Mouse (Mus musculus) forebrain, embryonic 12.5 days (tissue): ENCODE data around the gene Ubqln4. TPM values are rescaled to one million over a fixed set of nuclear protein-coding genes. Genes with fewer than 3 reads are reported as not detected.

Source experiments
- ATAC-seq: fragments of 200-750 bp; cut with Nextera tagmentation; 2 replicates; pipeline ENCODE4 v1.8.0; 2017; ENCODE audit warnings: moderate TSS enrichment; ENCODE audit not compliant: low FRiP score
- H3K27ac ChIP-seq: fragments of 300-500 bp; sonication (generic); 2 replicates; pipeline ENCODE4 v1.5.1; 2016; ENCODE audit warnings: mild to moderate bottlenecking
- H3K27me3 ChIP-seq: fragments of 300-500 bp; sonication (generic); 2 replicates; pipeline ENCODE4 v1.6.1; 2016; ENCODE audit warnings: mild to moderate bottlenecking
- H3K36me3 ChIP-seq: fragments of 300-500 bp; sonication (generic); replicated peaks from 2 replicates; pipeline ENCODE4 v1.6.1; 2016; ENCODE audit warnings: mild to moderate bottlenecking
- H3K4me1 ChIP-seq: fragments of 300-500 bp; sonication (generic); 2 replicates; pipeline ENCODE4 v1.6.1; 2016
- H3K4me2 ChIP-seq: fragments of 300-500 bp; sonication (generic); 2 replicates; pipeline ENCODE4 v1.6.1; 2016; ENCODE audit warnings: mild to moderate bottlenecking, moderate library complexity
- H3K4me3 ChIP-seq: fragments of 300-500 bp; sonication (generic); replicated peaks from 2 replicates; pipeline ENCODE4 v1.5.1; 2016; ENCODE audit warnings: mild to moderate bottlenecking
- H3K9ac ChIP-seq: fragments of 300-500 bp; sonication (generic); 2 replicates; pipeline ENCODE4 v1.6.1; 2016; ENCODE audit warnings: mild to moderate bottlenecking
- H3K9me3 ChIP-seq: fragments of 300-500 bp; sonication (generic); 2 replicates; pipeline ENCODE4 v1.6.1; 2016
- WGBS: fragments of 180-500 bp; shearing (Covaris S2); methylation state at CpG from one replicate; pipeline ENCODE4 v1.1.7; 2016; 5-methylcytosine and 5-hydroxymethylcytosine counted together
- polyA plus RNA-seq: library from polyadenylated mRNA; unstranded; fragments of >200 nt; fragmentation: Nextera tagmentation; extraction: Ambion mirVana; gene quantifications from 2 replicates; pipeline ENCODE4 v1.2.1, GENCODE M21; 2016

Ubqln4 gene
- polyA plus RNA-seq, 1 experiment from 2014 or later, result 64.4 TPM

- no peak for ATAC-seq
- no peak within 1 kb of the TSS for H3K9ac ChIP-seq
- no peaks in the 10 kb centered on the region for H3K36me3 ChIP-seq
- H3K4me3 ChIP-seq, result no peak within 1 kb of the TSS
- no peaks in the 10 kb centered on the region for H3K9me3 ChIP-seq
- peaks cover 25% of the 10 kb centered on the region for H3K4me1 ChIP-seq
- H3K4me2 ChIP-seq, result no peak within 1 kb of the TSS
- WGBS, result 50% methylated on average over 18 of the region's 18 CpGs
- no peak within 1 kb of the TSS for H3K27ac ChIP-seq
- H3K27me3 ChIP-seq, result no peaks in the 10 kb centered on the region
Observed at GRCm38 (mm10) chr3:88548180-88548917, 5.2 kb upstream of the Ubqln4 start, which contains the start of gene Rab25. TSS of gene Rab25 (minus strand) at chr3:88548300.

DNA sequence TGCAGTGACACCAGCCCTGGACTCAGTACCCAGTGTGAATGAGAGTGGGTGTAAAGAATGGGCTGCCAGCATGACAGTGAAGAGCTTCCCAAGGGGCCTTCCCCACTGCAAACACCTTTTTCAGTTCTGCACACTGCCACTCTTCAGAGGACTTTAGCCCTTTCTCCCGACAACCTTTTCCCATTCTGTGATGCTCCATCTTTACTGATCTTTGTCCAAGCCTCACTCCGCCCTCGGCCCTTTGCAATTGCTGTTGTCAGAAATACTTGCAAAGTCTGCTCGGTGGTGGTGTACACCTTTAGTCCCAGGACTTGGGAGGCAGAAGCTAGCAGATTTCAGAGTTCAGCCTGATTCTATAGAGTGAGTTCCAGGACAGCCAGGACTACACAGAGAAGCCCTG lies 2.0 kb upstream of the Ubqln4 start:
- Histone ChIP-seq H3K36me3 (peaks cover 11% of the 10 kb centered on the region), H3K9ac (no peak overlapping the region), H3K27me3 (no peaks in the 10 kb centered on the region), H3K4me1 (peaks cover 34% of the 10 kb centered on the region), H3K4me2 (peak overlapping the region; percentile 62; the same call in 1 of the 2 replicates), H3K9me3 (no peaks in the 10 kb centered on the region), H3K4me3 (0 out of 2 replicates have a peak overlapping the region, but pooled peaks have one; percentile 83), H3K27ac (no peak overlapping the region)
- no peak for ATAC-seq
- 87% methylated on average over 4 of the region's 4 CpGs for WGBS

DNA sequence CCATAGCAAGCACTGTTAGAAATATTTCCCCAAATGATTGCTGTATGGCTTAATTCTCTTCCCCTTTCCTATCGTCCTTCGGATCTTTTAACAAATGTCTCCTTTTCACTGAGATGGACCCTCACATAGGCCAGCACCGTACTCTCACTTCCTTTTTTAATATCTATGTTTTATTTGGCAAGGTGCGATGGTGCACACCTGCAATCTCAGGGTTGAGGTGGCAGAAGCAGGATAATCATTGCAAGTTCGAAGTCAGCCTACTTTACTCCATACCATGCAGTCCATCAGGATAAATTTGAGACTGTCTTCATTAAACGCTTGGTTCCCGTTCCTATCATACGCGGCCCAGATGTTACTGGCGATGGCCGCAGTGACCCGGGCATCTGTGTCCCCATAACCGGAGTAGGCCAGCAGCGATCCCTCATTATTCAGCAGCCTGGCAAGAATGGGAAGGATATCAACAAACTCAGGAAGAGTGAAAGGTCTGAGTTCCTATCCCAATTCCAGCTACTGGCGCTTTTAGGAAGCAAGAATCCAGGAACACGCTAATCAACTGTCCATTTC lies 1.4 kb upstream of the Ubqln4 start:
- Histone ChIP-seq H3K9me3 (no peaks in the 10 kb centered on the region), H3K4me1 (peaks cover 37% of the 10 kb centered on the region), H3K9ac (peak overlapping the region; percentile 71), H3K27ac (peak overlapping the region; percentile 95; the same call in 1 of the 2 replicates), H3K27me3 (no peaks in the 10 kb centered on the region), H3K36me3 (peaks cover 17% of the 10 kb centered on the region), H3K4me2 (peak overlapping the region; percentile 62), H3K4me3 (peak overlapping the region; percentile 83)
- no peak for ATAC-seq
- WGBS, result 25% methylated on average over 16 of the region's 16 CpGs

GRCm38 (mm10) chr3:88552676-88553524 lies 658 bp upstream of the Ubqln4 start, which contains the start of gene Lamtor2:
TSS of gene Lamtor2 (minus strand) at chr3:88553074.
- H3K27me3 ChIP-seq, result no peaks in the 10 kb centered on the region
- H3K4me2 ChIP-seq, result peak within 1 kb of the TSS; percentile 62
- H3K9ac ChIP-seq, result peak within 1 kb of the TSS; percentile 96
- H3K4me3 ChIP-seq, result peak within 1 kb of the TSS; percentile 83
- peaks cover 23% of the 10 kb centered on the region for H3K36me3 ChIP-seq
- ATAC-seq, result peak; percentile 89
- under 1% methylated on average over 48 of the region's 48 CpGs for WGBS
- H3K4me1 ChIP-seq, result peaks cover 37% of the 10 kb centered on the region
- H3K9me3 ChIP-seq, result no peaks in the 10 kb centered on the region
- peak within 1 kb of the TSS; percentile 95 for H3K27ac ChIP-seq

GRCm38 (mm10) chr3:88553880-88554586 lies 475 bp downstream of the Ubqln4 start:
- Histone ChIP-seq H3K36me3 (peaks cover 34% of the 10 kb centered on the region), H3K27me3 (no peaks in the 10 kb centered on the region), H3K4me2 (peak overlapping the region; percentile 62), H3K9ac (peak overlapping the region; percentile 96), H3K27ac (peak overlapping the region; percentile 95), H3K4me3 (peak overlapping the region; percentile 83), H3K4me1 (peaks cover 37% of the 10 kb centered on the region), H3K9me3 (no peaks in the 10 kb centered on the region)
- WGBS, result 1% methylated on average over 41 of the region's 41 CpGs
- peak; percentile 55 for ATAC-seq

DNA sequence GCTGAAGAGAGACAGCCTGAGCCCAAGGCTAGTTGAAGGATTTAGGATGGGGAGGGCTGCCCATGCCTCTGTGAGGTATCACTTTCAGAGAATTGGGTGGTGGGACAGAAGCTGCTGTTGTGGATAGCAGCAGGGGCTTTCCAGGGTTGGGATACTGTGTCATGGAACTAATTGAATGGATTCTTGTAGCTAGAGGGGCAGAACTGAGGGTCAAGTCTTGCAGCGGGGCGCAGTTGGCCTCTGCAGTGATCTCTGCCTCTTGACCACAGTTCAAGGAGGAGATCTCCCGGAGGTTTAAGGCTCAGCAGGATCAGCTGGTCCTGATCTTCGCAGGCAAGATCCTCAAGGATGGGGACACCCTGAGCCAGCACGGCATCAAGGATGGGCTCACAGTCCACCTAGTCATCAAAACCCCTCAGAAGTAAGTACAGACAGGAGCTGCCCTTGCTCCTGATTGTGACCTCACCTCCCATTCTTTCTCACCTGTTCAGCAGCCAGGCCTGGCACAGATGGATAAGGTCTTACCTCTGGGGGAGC lies 1.6 kb downstream of the Ubqln4 start:
- H3K27ac ChIP-seq, result 0 out of 2 replicates have a peak overlapping the region, but pooled peaks have one; percentile 10
- H3K4me3 ChIP-seq, result peak overlapping the region; percentile 83; the same call in 1 of the 2 replicates
- H3K27me3 ChIP-seq, result no peaks in the 10 kb centered on the region
- H3K4me1 ChIP-seq, result peaks cover 37% of the 10 kb centered on the region
- H3K4me2 ChIP-seq, result peak overlapping the region; percentile 62
- no peak overlapping the region; the same call in 1 of the 2 replicates for H3K9ac ChIP-seq
- no peak for ATAC-seq
- 89% methylated on average over 5 of the region's 5 CpGs for WGBS
- no peaks in the 10 kb centered on the region for H3K9me3 ChIP-seq
- peaks cover 45% of the 10 kb centered on the region for H3K36me3 ChIP-seq

DNA sequence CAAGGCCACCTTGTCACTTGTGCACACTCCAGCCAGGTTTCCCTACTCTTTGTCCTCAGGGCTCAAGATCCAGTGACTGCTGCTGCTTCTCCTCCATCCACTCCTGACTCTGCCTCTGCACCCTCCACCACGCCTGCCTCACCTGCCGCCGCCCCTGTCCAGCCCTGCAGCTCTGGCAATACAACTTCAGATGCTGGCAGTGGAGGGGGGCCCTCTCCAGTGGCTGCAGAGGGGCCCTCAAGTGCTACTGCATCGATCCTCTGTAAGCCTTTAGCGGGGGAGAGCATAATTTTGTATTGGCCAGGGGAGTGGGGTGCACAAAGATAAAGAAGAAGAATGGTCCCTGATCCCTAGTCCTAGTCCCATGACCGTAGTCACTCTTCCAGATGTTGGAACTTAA lies 2.2 kb downstream of the Ubqln4 start:
- Histone ChIP-seq H3K4me2 (no peak overlapping the region), H3K9ac (no peak overlapping the region; the same call in 1 of the 2 replicates), H3K27ac (0 out of 2 replicates have a peak overlapping the region, but pooled peaks have one; percentile 10), H3K4me3 (no peak overlapping the region), H3K36me3 (peaks cover 51% of the 10 kb centered on the region), H3K9me3 (no peaks in the 10 kb centered on the region), H3K4me1 (peaks cover 37% of the 10 kb centered on the region), H3K27me3 (no peaks in the 10 kb centered on the region)
- ATAC-seq, result no peak
- 97% methylated on average over 6 of the region's 6 CpGs for WGBS

DNA sequence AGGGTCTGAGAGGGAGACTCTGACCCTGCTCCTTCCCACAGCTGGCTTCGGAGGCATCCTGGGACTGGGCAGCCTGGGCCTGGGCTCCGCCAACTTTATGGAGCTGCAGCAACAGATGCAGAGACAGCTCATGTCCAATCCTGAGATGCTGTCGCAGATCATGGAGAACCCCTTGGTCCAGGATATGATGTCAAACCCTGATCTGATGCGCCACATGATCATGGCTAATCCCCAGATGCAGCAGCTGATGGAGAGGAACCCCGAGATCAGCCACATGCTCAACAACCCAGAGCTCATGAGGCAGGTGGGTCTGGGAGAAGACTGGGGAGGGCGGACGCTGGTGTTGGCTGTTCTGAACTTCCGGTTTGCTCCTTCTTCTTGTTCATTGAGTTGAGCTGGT lies 3.1 kb downstream of the Ubqln4 start:
- Histone ChIP-seq H3K36me3 (peaks cover 60% of the 10 kb centered on the region), H3K9ac (no peak overlapping the region), H3K4me2 (no peak overlapping the region), H3K4me1 (peaks cover 30% of the 10 kb centered on the region), H3K9me3 (no peaks in the 10 kb centered on the region), H3K27ac (no peak overlapping the region), H3K27me3 (no peaks in the 10 kb centered on the region), H3K4me3 (no peak overlapping the region)
- WGBS, result 96% methylated on average over 8 of the region's 8 CpGs
- ATAC-seq, result no peak

DNA sequence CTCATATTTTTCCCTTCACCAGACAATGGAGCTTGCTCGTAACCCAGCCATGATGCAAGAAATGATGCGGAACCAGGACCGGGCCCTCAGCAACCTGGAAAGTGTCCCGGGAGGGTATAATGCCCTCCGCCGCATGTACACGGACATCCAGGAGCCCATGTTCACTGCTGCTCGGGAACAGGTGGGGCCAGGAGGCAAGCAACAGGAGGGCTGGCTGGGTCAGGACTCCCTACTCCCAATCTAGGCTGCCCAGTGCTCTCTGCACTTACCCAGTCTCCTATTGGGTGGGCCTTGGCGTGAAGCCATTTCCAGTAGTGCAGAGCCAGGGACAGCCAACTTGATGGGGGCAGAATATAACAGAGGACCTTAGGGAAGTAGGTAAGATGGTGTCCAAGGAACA lies 6.0 kb downstream of the Ubqln4 start:
- Histone ChIP-seq H3K9me3 (no peaks in the 10 kb centered on the region), H3K4me3 (no peak overlapping the region), H3K27ac (no peak overlapping the region), H3K9ac (no peak overlapping the region), H3K36me3 (peaks cover 89% of the 10 kb centered on the region), H3K27me3 (no peaks in the 10 kb centered on the region), H3K4me2 (no peak overlapping the region), H3K4me1 (peaks cover 25% of the 10 kb centered on the region)
- ATAC-seq, result no peak
- WGBS, result 91% methylated on average over 9 of the region's 9 CpGs

- H3K4me2 ChIP-seq, result no peak overlapping the region
Observed at GRCm38 (mm10) chr3:88561989-88562388, 8.4 kb downstream of the Ubqln4 start.

DNA sequence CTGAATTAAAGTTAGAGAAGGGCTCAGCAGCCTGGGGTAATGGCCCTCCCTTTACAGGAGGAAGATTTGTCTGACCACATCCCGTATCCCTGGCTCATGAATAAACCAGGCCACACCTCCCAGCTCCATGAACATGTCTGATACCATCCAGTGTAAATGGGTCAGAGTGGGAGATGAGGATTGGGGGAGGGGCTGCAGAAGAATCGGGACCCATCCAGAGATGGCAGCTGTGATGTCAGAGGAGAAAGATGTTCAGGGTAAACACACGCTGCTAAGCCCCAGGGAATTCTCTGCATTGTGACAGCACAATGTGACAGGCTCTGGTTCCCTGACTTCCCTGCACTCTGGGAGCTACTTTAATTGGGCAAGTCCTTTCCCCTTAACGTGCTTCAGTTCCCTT lies 9.9 kb downstream of the Ubqln4 start:
- peaks cover 8% of the 10 kb centered on the region; the same call in 1 of the 2 replicates for H3K4me1 ChIP-seq
- no peak overlapping the region for H3K4me2 ChIP-seq
- no peak overlapping the region for H3K9ac ChIP-seq
- no peak; the same call in 1 of the 2 replicates for ATAC-seq
- H3K4me3 ChIP-seq, result no peak overlapping the region
- H3K27me3 ChIP-seq, result no peaks in the 10 kb centered on the region
- H3K27ac ChIP-seq, result peak overlapping the region; percentile 25
- H3K36me3 ChIP-seq, result peaks cover 97% of the 10 kb centered on the region
- WGBS, result 80% methylated on average over 4 of the region's 4 CpGs
- no peaks in the 10 kb centered on the region for H3K9me3 ChIP-seq

More at GRCm38 (mm10) chr3:88561989-88562388, 8.4 kb downstream of the Ubqln4 start:
- Histone ChIP-seq H3K9ac (no peak overlapping the region), H3K36me3 (peaks cover 97% of the 10 kb centered on the region), H3K4me3 (no peak overlapping the region), H3K4me1 (peaks cover 8% of the 10 kb centered on the region; the same call in 1 of the 2 replicates), H3K27me3 (no peaks in the 10 kb centered on the region), H3K27ac (no peak overlapping the region), H3K9me3 (no peaks in the 10 kb centered on the region)
- no peak for ATAC-seq
- 68% methylated on average over 4 of the region's 4 CpGs for WGBS
